Mouse (Mus musculus) CH12.LX (cell line): ENCODE data around the gene Dctn1. TPM values are rescaled to one million over a fixed set of nuclear protein-coding genes. Genes with fewer than 3 reads are reported as not detected.
A peak's percentile ranks its signal among the peaks of the same experiment; 100 is the strongest.

Experiments
- DNase-seq: peaks from one replicate; pipeline ENCODE4 v3.0.0-alpha.2; 2013; ENCODE audit errors: extremely low read depth
- H3K27ac ChIP-seq: 2 replicates; pipeline ENCODE4 v1.5.1; 2012; ENCODE audit warnings: low read depth, mild to moderate bottlenecking, control low read depth, moderate library complexity; ENCODE audit not compliant: insufficient read depth
- H3K27me3 ChIP-seq: replicated peaks from 2 replicates; pipeline ENCODE3; 2012; ENCODE audit warnings: inconsistent platforms
- H3K36me3 ChIP-seq, 2 experiments: replicated peaks in 1 of 2; 2 replicates each; pipeline versions ENCODE3 to v1.6.1; 2012; ENCODE audit warnings: inconsistent platforms in 1 of 2, low read length in 1 of 2, mild to moderate bottlenecking in 1 of 2, mixed read lengths in 1 of 2, moderate library complexity in 1 of 2; ENCODE audit not compliant: control insufficient read depth in 1 of 2, insufficient read depth in 1 of 2
- H3K4me1 ChIP-seq, 2 experiments: 2 replicates each; pipeline ENCODE4 v1.6.1; 2012; ENCODE audit warnings: inconsistent platforms in 1 of 2, moderate library complexity in 1 of 2; ENCODE audit not compliant: insufficient read depth in 2 of 2, control insufficient read depth in 1 of 2
- H3K4me2 ChIP-seq: 2 replicates; pipeline ENCODE4 v1.6.1; 2012; ENCODE audit warnings: low read depth, mild to moderate bottlenecking, control low read depth; ENCODE audit not compliant: poor library complexity, insufficient read depth, severe bottlenecking
- H3K4me3 ChIP-seq, 3 experiments: fragments of 150-350 bp in 1 of 3; sonication (generic) in 1 of 3; replicated peaks in 1 of 3; 2 replicates each; pipeline versions ENCODE3 to v1.5.1; 2011 to 2012; ENCODE audit warnings: low read depth in 2 of 3, low read length in 2 of 3, mild to moderate bottlenecking in 2 of 3, moderate library complexity in 2 of 3, control low read depth in 1 of 3, improper control_type of control experiment in 1 of 3, inconsistent platforms in 1 of 3, mixed read lengths in 1 of 3; ENCODE audit not compliant: poor library complexity in 1 of 3
- H3K79me2 ChIP-seq: replicated peaks from 2 replicates; pipeline ENCODE4 v1.6.1; 2012; ENCODE audit warnings: mild to moderate bottlenecking, moderate library complexity; ENCODE audit not compliant: control insufficient read depth, poor library complexity, insufficient read depth, severe bottlenecking; ENCODE audit errors: extremely low read depth
- H3K9ac ChIP-seq: 2 replicates; pipeline ENCODE4 v1.6.1; 2012; ENCODE audit warnings: low read depth, mild to moderate bottlenecking, control low read depth, moderate library complexity; ENCODE audit not compliant: insufficient read depth
- H3K9me3 ChIP-seq: replicated peaks from 2 replicates; pipeline ENCODE3; 2012; ENCODE audit warnings: low read length, inconsistent platforms, mixed read lengths
- BHLHE40 ChIP-seq: IDR thresholded peaks from 2 replicates; pipeline ENCODE4 v1.6.1; 2011; ENCODE audit warnings: mild to moderate bottlenecking, low read depth, low read length, improper control_type of control experiment
- E2F4 ChIP-seq: IDR thresholded peaks from 2 replicates; pipeline ENCODE4 v1.6.1; 2011; ENCODE audit warnings: low read depth, low read length, improper control_type of control experiment; ENCODE audit not compliant: insufficient replicate concordance
- ELF1 ChIP-seq: IDR thresholded peaks from 2 replicates; pipeline ENCODE4 v1.6.1; 2014; ENCODE audit warnings: low read depth, mild to moderate bottlenecking, inconsistent platforms, low read length, improper control_type of control experiment
- GABPA ChIP-seq: IDR thresholded peaks from 2 replicates; pipeline ENCODE4 v1.6.1; 2012; ENCODE audit warnings: low read depth, low read length, improper control_type of control experiment, inconsistent platforms; ENCODE audit not compliant: insufficient replicate concordance
- HCFC1 ChIP-seq: IDR thresholded peaks from 2 replicates; pipeline ENCODE4 v1.6.1; 2012; ENCODE audit warnings: low read depth, mild to moderate bottlenecking, inconsistent platforms, low read length, improper control_type of control experiment
- JUN ChIP-seq: IDR thresholded peaks from 2 replicates; pipeline ENCODE4 v1.6.1; 2011; ENCODE audit warnings: low read depth, mild to moderate bottlenecking, low read length, improper control_type of control experiment, moderate library complexity; ENCODE audit not compliant: insufficient read depth
- KAT2A ChIP-seq: IDR thresholded peaks from 2 replicates; pipeline ENCODE4 v1.6.1; 2012; ENCODE audit warnings: low read length, improper control_type of control experiment, inconsistent platforms; ENCODE audit not compliant: insufficient replicate concordance
- MAX ChIP-seq: IDR thresholded peaks from 2 replicates; pipeline ENCODE4 v1.6.1; 2011; ENCODE audit warnings: low read length, improper control_type of control experiment
- MAZ ChIP-seq: IDR thresholded peaks from 2 replicates; pipeline ENCODE4 v1.6.1; 2012; ENCODE audit warnings: low read depth, mild to moderate bottlenecking, inconsistent platforms, low read length, improper control_type of control experiment, moderate library complexity
- MYC ChIP-seq: IDR thresholded peaks from 2 replicates; pipeline ENCODE4 v1.6.1; 2011; ENCODE audit warnings: low read depth, mild to moderate bottlenecking, improper control_type of control experiment, low read length
- NELFE ChIP-seq: IDR thresholded peaks from 2 replicates; pipeline ENCODE4 v1.6.1; 2011; ENCODE audit warnings: low read depth, low read length, improper control_type of control experiment
- NRF1 ChIP-seq: IDR thresholded peaks from 2 replicates; pipeline ENCODE4 v1.6.1; 2014; ENCODE audit warnings: low read depth, mild to moderate bottlenecking, inconsistent platforms, low read length, improper control_type of control experiment, moderate library complexity
- RAD21 ChIP-seq: IDR thresholded peaks from 2 replicates; pipeline ENCODE4 v1.6.1; 2011; ENCODE audit warnings: low read depth, mild to moderate bottlenecking, low read length, improper control_type of control experiment, moderate library complexity
- SIN3A ChIP-seq: IDR thresholded peaks from 2 replicates; pipeline ENCODE4 v1.6.1; 2012; ENCODE audit warnings: low read length, improper control_type of control experiment, inconsistent platforms
- SMC3 ChIP-seq: IDR thresholded peaks from 2 replicates; pipeline ENCODE4 v1.6.1; 2011; ENCODE audit warnings: low read depth, low read length, improper control_type of control experiment
- USF1 ChIP-seq: IDR thresholded peaks from 2 replicates; pipeline ENCODE4 v1.6.1; 2014; ENCODE audit warnings: low read depth, mild to moderate bottlenecking, inconsistent platforms, low read length, improper control_type of control experiment
- USF2 ChIP-seq: conservative IDR thresholded peaks from 2 replicates; pipeline ENCODE4 v1.6.1; 2011; ENCODE audit warnings: low read depth, low read length, improper control_type of control experiment
- ZMIZ1 ChIP-seq: IDR thresholded peaks from 2 replicates; pipeline ENCODE4 v1.6.1; 2012; ENCODE audit warnings: low read depth, mild to moderate bottlenecking, inconsistent platforms, low read length, improper control_type of control experiment
- ZNF384 ChIP-seq: IDR thresholded peaks from 2 replicates; pipeline ENCODE4 v1.6.1; 2012; ENCODE audit warnings: low read depth, low read length, improper control_type of control experiment, inconsistent platforms
- dilution Hi-C: fragments of 300-500 bp; cut with MboI; formaldehyde crosslinking; loops from 2 replicates; pipeline ENCODE4 v1.14.3; 2020; ENCODE audit warnings: low sequenced_read_pairs; ENCODE audit not compliant: extremely low pct_unique_long_range_greater_than_20kb, extremely low pct_ligation_motif_present
- in situ Hi-C: fragments of 300-500 bp; cut with MboI; formaldehyde crosslinking; loops from 3 replicates; pipeline ENCODE4 v1.14.3; 2019; ENCODE audit warnings: low sequenced_read_pairs, low pct_ligation_motif_present, low pct_unique_long_range_greater_than_20kb, mixed read lengths
- polyA plus RNA-seq: library from polyadenylated mRNA; unstranded; fragments of >175 nt; gene quantifications from 2 replicates; pipeline ENCODE4 v1.2.1, GENCODE M21; 2012; ENCODE audit warnings: low read depth; ENCODE audit not compliant: insufficient read length
- total RNA-seq, 2 experiments: library from RNA; depleted of rRNA; stranded (reverse); fragments of 300-350 nt in 1 of 2; fragments of >200 nt in 1 of 2; gene quantifications; 2 replicates each; pipeline ENCODE4 v1.2.3; 2012 to 2014

Gene Dctn1
- total and polyA plus RNA-seq, 3 experiments, result 12.8 to 36.4 (median 19.8) TPM

- Histone ChIP-seq H3K9me3 (no peaks in the 10 kb centered on the region), H3K27me3 (peaks cover 88% of the 10 kb centered on the region), H3K4me3 (no peak overlapping the region)
- in situ Hi-C loops, result no loop called here
- TF ChIP-seq SIN3A (no peak), HCFC1 (no peak), MYC (no peak), ZNF384 (no peak), USF1 (no peak), BHLHE40 (no peak), ZMIZ1 (no peak), MAZ (no peak)
- TF ChIP-seq, all 38 proteins: peak for 0
- Histone ChIP-seq H3K4me1 (no peaks in the 10 kb centered on the region; a peak in 1 of 4 replicates), H3K27ac (no peak overlapping the region), H3K36me3 (no peaks in the 10 kb centered on the region), H3K9ac (no peak overlapping the region), H3K4me2 (peak overlapping the region; percentile 12), H3K79me2 (no peaks in the 10 kb centered on the region)
- dilution Hi-C loops, result no loop called here
- DNase-seq, result no peak
Observed at GRCm38 (mm10) chr6:83234280-83234741, 68.6 kb downstream of the Dctn1 start.

- peaks cover 85% of the 10 kb centered on the region for H3K27me3 ChIP-seq
- TF ChIP-seq KAT2A (no peak), RAD21 (no peak), MYC (no peak), USF2 (no peak), HCFC1 (no peak), SIN3A (no peak), E2F4 (no peak), GABPA (no peak), NELFE (no peak), JUN (no peak), MAX (no peak), SMC3 (no peak), BHLHE40 (no peak), ELF1 (no peak), NRF1 (no peak)
- peaks cover 0 to 3% of the 10 kb centered on the region in 2 experiments; a peak in 1 of 4 replicates for H3K4me1 ChIP-seq
- no peaks in the 10 kb centered on the region for H3K79me2 ChIP-seq
- no peak overlapping the region for H3K27ac ChIP-seq
- no peaks in the 10 kb centered on the region for H3K36me3 ChIP-seq
- no peak for DNase-seq
- in situ Hi-C loops, result loop anchor here (5.0 kb wide), 1 partner anchor 40 kb away; no protein-coding TSS in a partner anchor
- dilution Hi-C loops, result no loop called here
- H3K4me3 ChIP-seq, result no peak overlapping the region
- no peaks in the 10 kb centered on the region for H3K9me3 ChIP-seq
- H3K9ac ChIP-seq, result no peak overlapping the region
- no peak overlapping the region for H3K4me2 ChIP-seq
Observed at GRCm38 (mm10) chr6:83237123-83237522, 71.4 kb downstream of the Dctn1 start.
